Comparison of ENCODE assay signal across 7 mouse cellular contexts in the genomic region with DNA sequence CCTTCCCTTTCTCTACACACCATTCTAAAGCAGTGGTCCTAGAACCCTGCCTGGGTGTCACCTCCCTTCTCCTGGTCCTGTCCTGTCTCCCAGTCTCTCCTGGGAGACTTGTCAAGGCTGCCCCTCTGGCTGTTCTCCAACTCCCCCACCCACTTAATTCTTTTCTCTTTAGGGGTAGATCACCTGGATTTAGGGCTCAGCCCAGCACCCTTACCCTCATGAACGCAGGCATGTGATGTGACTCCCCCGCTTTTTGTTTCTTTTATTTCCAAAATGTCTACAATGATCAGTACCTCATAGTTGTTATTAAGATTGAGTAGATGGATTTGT. TPM values are rescaled to one million over a fixed set of nuclear protein-coding genes. Genes with fewer than 3 reads are reported as not detected.
DNase-seq lines count a peak whose midpoint lies in the region; ATAC-seq and TF ChIP-seq lines count a peak whose summit lies in the region.

No protein-coding gene starts in this region.

- H3K36me3 ChIP-seq in lung, embryonic 15.5 days, result no peaks in the 10 kb centered on the region
- no peaks in the 10 kb centered on the region for H3K36me3 ChIP-seq in forebrain, embryonic 13.5 days (ENCODE audit: poor library complexity, severe bottlenecking)
- peaks cover 13% of the 10 kb centered on the region; the same call in 1 of the 2 replicates for H3K36me3 ChIP-seq in intestine, postnatal 0 days (ENCODE audit: control insufficient read depth, insufficient read depth)
- no peaks in the 10 kb centered on the region for H3K36me3 ChIP-seq in neural tube, embryonic 14.5 days (ENCODE audit: control insufficient read depth, insufficient read depth, low read length)

- no peaks in the 10 kb centered on the region for H3K27me3 ChIP-seq in lung, embryonic 15.5 days
- 0 out of 2 replicates have a peak, but pooled peaks cover 3% of the 10 kb centered on the region for H3K27me3 ChIP-seq in forebrain, embryonic 13.5 days
- H3K27me3 ChIP-seq in intestine, postnatal 0 days (replicated peaks; ENCODE audit: control insufficient read depth, insufficient read depth, low read length), result no peaks in the 10 kb centered on the region
- H3K27me3 ChIP-seq in neural tube, embryonic 14.5 days (ENCODE audit: control insufficient read depth, insufficient read depth, low read length), result no peaks in the 10 kb centered on the region; the same call in 1 of the 2 replicates

- DNase-seq in lung, postnatal 10 days, result no peak
- DNase-seq in thymus, postnatal 25 days, result no peak
- no peak for DNase-seq in gastrocnemius, postnatal 10 days

- H3K4me3 ChIP-seq in lung, embryonic 15.5 days, result peak overlapping the region; percentile 51
- H3K4me3 ChIP-seq in forebrain, embryonic 13.5 days, result no peak overlapping the region
- peak overlapping the region; percentile 81 for H3K4me3 ChIP-seq in intestine, postnatal 0 days (ENCODE audit: low read depth, low read length)
- H3K4me3 ChIP-seq in neural tube, embryonic 14.5 days (ENCODE audit: low read depth, low read length), result no peak overlapping the region; the same call in 1 of the 2 replicates

- H3K27ac ChIP-seq in lung, embryonic 15.5 days, result peak overlapping the region; percentile 79
- no peak overlapping the region for H3K27ac ChIP-seq in forebrain, embryonic 13.5 days
- peak overlapping the region; percentile 89 for H3K27ac ChIP-seq in intestine, postnatal 0 days (ENCODE audit: low read depth, low read length)
- H3K27ac ChIP-seq in neural tube, embryonic 14.5 days (ENCODE audit: low read depth, low read length), result no peak overlapping the region

- H3K4me1 ChIP-seq in lung, embryonic 15.5 days, result peaks cover 64% of the 10 kb centered on the region
- peaks cover 41% of the 10 kb centered on the region for H3K4me1 ChIP-seq in forebrain, embryonic 13.5 days
- peaks cover 19% of the 10 kb centered on the region for H3K4me1 ChIP-seq in intestine, postnatal 0 days (replicated peaks; ENCODE audit: control insufficient read depth, insufficient read depth, low read length)
- peaks cover 14% of the 10 kb centered on the region; the same call in 1 of the 2 replicates for H3K4me1 ChIP-seq in neural tube, embryonic 14.5 days (ENCODE audit: control insufficient read depth, insufficient read depth, low read length)

- H3K9ac ChIP-seq in lung, embryonic 15.5 days, result peak overlapping the region; percentile 65
- no peak overlapping the region for H3K9ac ChIP-seq in forebrain, embryonic 13.5 days
- H3K9ac ChIP-seq in intestine, postnatal 0 days (ENCODE audit: low read depth, low read length), result peak overlapping the region; percentile 84
- no peak overlapping the region for H3K9ac ChIP-seq in neural tube, embryonic 14.5 days (replicated peaks; ENCODE audit: low read depth, low read length)

- 60% methylated on average over 2 of the region's 2 CpGs for WGBS in lung, embryonic 15.5 days
- 74% methylated on average over 2 of the region's 2 CpGs for WGBS in forebrain, embryonic 13.5 days
- WGBS in intestine, postnatal 0 days, result 77% methylated on average over 2 of the region's 2 CpGs
- 88% methylated on average over 2 of the region's 2 CpGs for WGBS in neural tube, embryonic 14.5 days

- H3K9me3 ChIP-seq in lung, embryonic 15.5 days, result no peaks in the 10 kb centered on the region
- H3K9me3 ChIP-seq in forebrain, embryonic 13.5 days (replicated peaks), result no peaks in the 10 kb centered on the region
- H3K9me3 ChIP-seq in intestine, postnatal 0 days (ENCODE audit: control insufficient read depth), result no peaks in the 10 kb centered on the region
- no peaks in the 10 kb centered on the region for H3K9me3 ChIP-seq in neural tube, embryonic 14.5 days (ENCODE audit: control insufficient read depth, low read length)

- TF ChIP-seq CTCF in intestine, postnatal 0 days (IDR thresholded peaks at IDR 0.05; ENCODE audit: low read depth), result no peak

- peak overlapping the region; percentile 77 for H3K4me2 ChIP-seq in lung, embryonic 15.5 days
- peak overlapping the region; percentile 76 for H3K4me2 ChIP-seq in forebrain, embryonic 13.5 days
- H3K4me2 ChIP-seq in intestine, postnatal 0 days (replicated peaks; ENCODE audit: low read depth), result peak overlapping the region; percentile 81
- H3K4me2 ChIP-seq in neural tube, embryonic 14.5 days (ENCODE audit: low read depth, low read length), result peak overlapping the region; percentile 58; the same call in 1 of the 2 replicates

- no peak for ATAC-seq in lung, embryonic 15.5 days (ENCODE audit: borderline replicate concordance, extremely low read depth, low FRiP score, low TSS enrichment)
- ATAC-seq in forebrain, embryonic 13.5 days, result no peak
- ATAC-seq in intestine, postnatal 0 days, result no peak
- no peak for ATAC-seq in neural tube, embryonic 14.5 days (ENCODE audit: low read depth)

RNA-seq across cellular contexts. Expression of gene Tnfrsf1a, which starts 1.8 kb away (rescaled TPM):
- polyA plus RNA-seq in lung, embryonic 15.5 days (2015; fragmentation: Nextera tagmentation; extraction: Ambion mirVana), result 88.3 and 101 TPM in 2 replicates
- 12.8 and 13.8 TPM in 2 replicates for polyA plus RNA-seq in forebrain, embryonic 13.5 days (2015; fragmentation: Nextera tagmentation; extraction: Ambion mirVana)
- 108 and 109 TPM in 2 replicates for polyA plus RNA-seq in intestine, postnatal 0 days (2015; fragmentation: Nextera tagmentation; extraction: Ambion mirVana)
- polyA plus RNA-seq in neural tube, embryonic 14.5 days (2014; fragmentation: Nextera tagmentation; extraction: Ambion mirVana), result 6.5 and 15.0 TPM in 2 replicates
- total RNA-seq in gastrocnemius, postnatal 10 days (2021), result 10 to 100 TPM; 43.8 to 58.8 TPM

RNA-seq across cellular contexts. Expression of gene Plekhg6, which starts 29.6 kb away (rescaled TPM):
- 0.31 and 0.36 TPM in 2 replicates for polyA plus RNA-seq in lung, embryonic 15.5 days (2015; fragmentation: Nextera tagmentation; extraction: Ambion mirVana)
- 0.08 and 0.09 TPM in 2 replicates for polyA plus RNA-seq in forebrain, embryonic 13.5 days (2015; fragmentation: Nextera tagmentation; extraction: Ambion mirVana)
- 31.4 and 37.0 TPM in 2 replicates for polyA plus RNA-seq in intestine, postnatal 0 days (2015; fragmentation: Nextera tagmentation; extraction: Ambion mirVana)
- 0.09 and 0.13 TPM in 2 replicates for polyA plus RNA-seq in neural tube, embryonic 14.5 days (2014; fragmentation: Nextera tagmentation; extraction: Ambion mirVana)
- total RNA-seq in gastrocnemius, postnatal 10 days (2021), result under 1 TPM in 1 of 2 experiments, not detected in 1; 0.07 TPM

RNA-seq across cellular contexts. Expression of gene Scnn1a, which starts 30.5 kb away (rescaled TPM):
- 5.0 and 5.8 TPM in 2 replicates for polyA plus RNA-seq in lung, embryonic 15.5 days (2015; fragmentation: Nextera tagmentation; extraction: Ambion mirVana)
- polyA plus RNA-seq in forebrain, embryonic 13.5 days (2015; fragmentation: Nextera tagmentation; extraction: Ambion mirVana), result 0.13 and 0.26 TPM in 2 replicates
- 16.9 and 19.0 TPM in 2 replicates for polyA plus RNA-seq in intestine, postnatal 0 days (2015; fragmentation: Nextera tagmentation; extraction: Ambion mirVana)
- polyA plus RNA-seq in neural tube, embryonic 14.5 days (2014; fragmentation: Nextera tagmentation; extraction: Ambion mirVana), result 0.67 and 0.77 TPM in 2 replicates
- under 1 TPM; 0.31 to 0.43 TPM for total RNA-seq in gastrocnemius, postnatal 10 days (2021)

RNA-seq across cellular contexts. Expression of gene Ltbr, which starts 37.3 kb away (rescaled TPM):
- 79.1 and 82.5 TPM in 2 replicates for polyA plus RNA-seq in lung, embryonic 15.5 days (2015; fragmentation: Nextera tagmentation; extraction: Ambion mirVana)
- polyA plus RNA-seq in forebrain, embryonic 13.5 days (2015; fragmentation: Nextera tagmentation; extraction: Ambion mirVana), result 10.2 and 12.3 TPM in 2 replicates
- 104 and 110 TPM in 2 replicates for polyA plus RNA-seq in intestine, postnatal 0 days (2015; fragmentation: Nextera tagmentation; extraction: Ambion mirVana)
- 11.0 and 14.8 TPM in 2 replicates for polyA plus RNA-seq in neural tube, embryonic 14.5 days (2014; fragmentation: Nextera tagmentation; extraction: Ambion mirVana)
- 10 to 100 TPM; 34.0 to 36.1 TPM for total RNA-seq in gastrocnemius, postnatal 10 days (2021)

Comparison
In these comparisons a context has a peak if more than half of its experiments do, and no peak if none do; other contexts are left out.
1. H3K27ac ChIP-seq: peak in lung, embryonic 15.5 days (single experiment) and intestine, postnatal 0 days (single experiment); none in forebrain, embryonic 13.5 days (single experiment) and neural tube, embryonic 14.5 days (single experiment).
2. H3K4me3 ChIP-seq: peak in lung, embryonic 15.5 days (single experiment) and intestine, postnatal 0 days (single experiment); none in forebrain, embryonic 13.5 days (single experiment) and neural tube, embryonic 14.5 days (single experiment).
3. H3K9ac ChIP-seq: peak in lung, embryonic 15.5 days (single experiment) and intestine, postnatal 0 days (single experiment); none in forebrain, embryonic 13.5 days (single experiment) and neural tube, embryonic 14.5 days (single experiment).
4. RNA of gene Plekhg6, which starts 29.6 kb away (polyA plus RNA-seq): 31.4 to 37.0 TPM in intestine, postnatal 0 days; 0.31 to 0.36 TPM in lung, embryonic 15.5 days, 0.09 to 0.13 TPM in neural tube, embryonic 14.5 days and 0.08 to 0.09 TPM in forebrain, embryonic 13.5 days; every median in the first group is over 10 times any median in the second.
5. Peak in every context shown above with its lines, with median percentiles within 50 percentile points of each other: H3K4me2 ChIP-seq.